Mouse (Mus musculus): ENCODE measurements at regions not wholly inside any gene's neighbourhood (a gene's known extent, or its start where the extent isn't known, plus 50 kb on each side); places are given as distances from the start of the nearest gene placed in this dataset.

GRCm38 (mm10) chr1:138674199-138674598, 54.3 kb upstream of the Nek7 start:
- ATAC-seq (replicated peaks; ENCODE audit: extremely low read depth, insufficient read depth, low FRiP score): no peak
- Histone ChIP-seq H3K4me3 (ENCODE audit: low read length) (no peak overlapping the region), H3K9ac (ENCODE audit: low read length) (no peak overlapping the region), H3K27me3 (ENCODE audit: control insufficient read depth, insufficient read depth, low read length) (no peaks in the 10 kb centered on the region), H3K9me3 (replicated peaks; ENCODE audit: control insufficient read depth, low read length) (no peaks in the 10 kb centered on the region), H3K4me1 (ENCODE audit: control insufficient read depth, insufficient read depth, low read length) (no peaks in the 10 kb centered on the region), H3K4me2 (ENCODE audit: low read depth, low read length) (no peak overlapping the region), H3K36me3 (ENCODE audit: control insufficient read depth, insufficient read depth) (no peaks in the 10 kb centered on the region), H3K27ac (ENCODE audit: low read length) (no peak overlapping the region)
- 84% methylated on average over 4 of the region's 4 CpGs for WGBS

Data from heart, embryonic 16.5 days (tissue).